Mouse (Mus musculus) 416B (cell line): ENCODE results near the gene Slc7a15.

ENCODE experiments used
- DNase-seq: peaks from one replicate; pipeline ENCODE4 v3.0.0; 2011; ENCODE audit warnings: low read depth

The Slc7a15 gene

DNA sequence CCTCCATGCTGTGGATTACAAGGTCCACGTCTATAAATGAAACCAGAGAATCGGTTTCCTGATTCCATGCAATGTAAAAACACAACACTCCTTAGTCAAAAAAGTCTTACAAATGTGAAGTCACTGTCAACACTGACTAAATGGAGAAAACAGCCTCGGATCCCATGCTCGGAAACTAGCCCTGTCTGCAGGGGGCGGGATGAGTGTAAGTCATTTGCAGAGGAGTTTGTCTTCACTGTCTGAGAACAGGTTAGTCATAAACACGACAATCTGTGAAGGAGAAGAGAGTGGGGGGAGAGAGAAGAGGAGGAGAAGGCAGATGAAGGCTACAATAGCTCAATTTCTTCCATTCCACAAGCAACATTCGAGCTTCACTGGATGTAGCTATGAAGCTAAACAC, 113.6 kb downstream of the Slc7a15 start:
- no peak for DNase-seq

DNA sequence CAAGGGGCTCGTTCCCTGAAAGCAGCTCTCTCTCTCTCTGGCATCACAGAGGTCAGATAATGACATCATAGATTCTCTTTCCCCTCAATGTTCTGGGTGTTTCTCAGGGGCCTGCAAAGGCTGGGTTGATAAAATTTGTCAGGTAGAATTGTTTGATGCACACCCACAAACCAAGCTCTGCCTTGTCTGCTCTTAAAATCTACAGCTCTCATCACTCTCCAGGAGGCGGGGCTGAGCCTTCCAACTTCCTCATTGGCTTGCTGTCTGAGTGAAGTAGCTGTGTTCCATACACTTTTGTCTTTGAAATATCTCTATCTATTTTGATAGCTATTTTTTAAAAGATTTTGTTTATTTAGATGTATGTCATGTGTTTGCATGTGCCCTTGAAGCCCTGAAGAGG, 116.7 kb downstream of the Slc7a15 start:
- no peak for DNase-seq
